Mouse (Mus musculus) right cerebral cortex, postnatal 36 days (tissue): ENCODE measurements at regions not wholly inside any gene's neighbourhood (a gene's known extent, or its start where the extent isn't known, plus 50 kb on each side); places are given as distances from the start of the nearest gene placed in this dataset.

Experiments
- DNase-seq, 2 experiments: peaks; one replicate each; pipeline ENCODE4 v3.0.0; 2022; ENCODE audit warnings: low spot score in 2 of 2, mixed read lengths in 1 of 2

GRCm38 (mm10) chr6:50713297-50713696 is 59.1 kb upstream of the Npvf start:
- DNase-seq, result no peak

DNA sequence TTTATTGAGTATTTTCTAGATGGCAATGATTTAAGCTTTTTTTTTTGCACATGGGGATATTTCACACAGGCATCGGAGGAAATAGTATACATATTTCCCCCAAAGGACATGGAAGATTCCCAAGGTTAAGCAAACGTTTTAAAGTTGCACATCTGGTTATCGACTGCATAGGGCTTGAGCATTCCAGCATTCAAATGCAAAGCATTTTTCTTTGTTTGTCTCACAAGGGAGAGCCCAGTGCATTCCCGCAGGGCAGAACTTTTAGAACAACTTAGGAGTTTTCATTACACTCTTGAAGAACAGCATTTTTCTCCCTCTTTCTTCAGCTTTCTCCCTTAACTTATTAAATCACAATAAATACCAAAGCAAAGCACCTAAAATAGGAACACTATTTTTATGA is 64.4 kb upstream of the Npvf start:
- DNase-seq, result no peak

DNA sequence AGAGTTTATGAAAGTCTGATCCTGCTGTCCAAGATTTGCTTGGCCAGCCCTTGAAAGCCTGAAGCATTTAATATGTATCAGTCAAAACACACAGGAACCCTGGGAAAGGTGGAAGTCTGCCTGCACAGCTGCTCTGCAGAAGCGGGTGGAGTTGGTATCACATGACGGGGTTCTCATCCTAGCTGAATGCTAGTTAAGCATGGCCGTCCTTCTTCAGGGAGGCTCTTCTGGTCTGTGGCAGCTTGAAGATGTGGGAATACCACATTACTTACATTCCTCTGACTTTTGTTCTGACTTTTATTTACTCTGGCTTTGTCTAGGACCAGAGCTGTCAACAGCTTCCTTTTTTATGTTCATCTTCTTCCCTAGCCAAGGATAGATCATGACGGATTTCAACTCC is 66.1 kb upstream of the Npvf start:
- DNase-seq, result no peak

DNA sequence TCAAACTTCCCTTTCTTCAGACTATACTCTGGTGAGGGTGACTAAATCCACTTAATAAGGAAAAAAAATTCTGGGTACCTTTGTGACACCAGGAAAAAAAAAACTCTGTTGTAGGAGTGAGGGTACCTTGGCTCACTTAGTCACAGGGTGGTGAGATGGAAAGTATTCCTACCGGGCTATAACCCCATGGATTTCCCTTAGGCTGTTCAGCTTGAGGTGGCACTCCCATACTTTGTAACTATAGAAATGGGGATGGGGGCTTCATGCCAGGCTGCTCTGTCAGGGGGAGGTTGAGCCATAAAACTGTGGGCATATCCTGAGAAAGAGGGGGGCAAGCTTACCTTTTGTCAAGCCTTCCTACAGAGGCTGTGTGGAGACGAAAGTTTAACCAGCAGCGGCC is 71.4 kb upstream of the Npvf start:
- DNase-seq, result no peak

DNA sequence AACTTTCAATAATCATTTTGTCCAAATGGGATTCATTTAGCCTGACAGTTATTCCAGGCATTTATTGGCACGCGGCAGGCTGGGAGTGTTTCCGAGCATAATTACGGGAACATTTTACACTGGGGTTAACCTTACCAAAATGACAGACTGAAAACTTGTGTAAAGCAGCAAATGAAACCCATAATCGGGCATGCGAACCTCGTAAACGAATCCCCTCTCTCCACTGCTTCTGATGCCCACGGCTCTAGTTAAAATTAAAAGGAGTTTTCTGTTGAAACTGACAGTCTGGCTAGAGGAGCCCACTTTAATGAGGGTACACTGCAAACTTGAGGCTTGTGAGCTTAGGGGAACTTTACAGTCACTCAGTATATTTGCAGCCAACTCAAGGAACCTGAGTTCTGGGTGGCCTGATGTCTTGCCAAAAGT is 71.9 kb upstream of the Npvf start:
- DNase-seq, result no peak

DNA sequence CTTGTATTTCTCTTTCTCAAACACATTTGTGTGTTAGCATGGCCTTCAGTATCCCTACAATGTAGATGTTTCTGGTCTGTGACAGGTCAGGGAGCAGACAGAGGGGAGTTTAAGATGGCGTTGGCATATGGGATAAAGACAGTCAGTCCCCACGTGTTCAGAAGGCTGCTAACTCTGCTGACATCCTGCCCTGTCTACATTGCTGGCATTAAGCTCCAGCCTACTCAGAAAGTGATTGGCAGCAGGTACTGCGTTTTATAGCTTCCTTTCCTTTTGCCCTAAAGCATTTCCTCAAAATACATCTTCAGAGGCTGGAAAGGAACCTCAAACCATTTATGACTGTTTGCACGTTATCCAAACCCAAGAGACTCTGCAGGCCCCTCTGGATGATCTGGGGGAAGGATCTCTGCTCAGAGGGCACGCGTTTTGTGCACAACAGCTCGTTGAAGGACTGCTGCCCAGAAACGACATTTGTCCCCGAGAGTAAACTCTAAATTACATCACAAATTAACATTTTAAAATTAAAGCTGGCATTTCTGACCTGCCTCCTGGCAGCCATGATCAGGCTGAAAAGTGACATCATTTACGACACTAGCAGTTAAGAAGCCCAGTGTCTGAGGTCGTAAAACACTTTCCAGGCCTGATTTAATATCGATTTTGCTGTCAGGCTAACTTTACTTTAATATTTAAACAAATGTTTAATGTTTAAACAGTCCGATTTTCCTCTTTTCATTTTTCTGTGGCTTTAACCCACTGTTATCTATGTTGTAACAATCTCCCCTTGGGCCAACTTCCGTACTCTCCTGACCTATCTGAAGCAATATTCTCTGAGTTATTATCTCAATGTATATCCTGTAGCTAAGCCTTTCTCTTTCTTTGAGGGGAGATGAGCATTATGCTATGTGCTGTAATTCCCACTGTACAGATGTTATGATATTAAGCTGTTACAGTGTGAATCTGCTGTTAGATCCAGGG is 76.8 kb upstream of the Npvf start:
- no peak for DNase-seq

DNA sequence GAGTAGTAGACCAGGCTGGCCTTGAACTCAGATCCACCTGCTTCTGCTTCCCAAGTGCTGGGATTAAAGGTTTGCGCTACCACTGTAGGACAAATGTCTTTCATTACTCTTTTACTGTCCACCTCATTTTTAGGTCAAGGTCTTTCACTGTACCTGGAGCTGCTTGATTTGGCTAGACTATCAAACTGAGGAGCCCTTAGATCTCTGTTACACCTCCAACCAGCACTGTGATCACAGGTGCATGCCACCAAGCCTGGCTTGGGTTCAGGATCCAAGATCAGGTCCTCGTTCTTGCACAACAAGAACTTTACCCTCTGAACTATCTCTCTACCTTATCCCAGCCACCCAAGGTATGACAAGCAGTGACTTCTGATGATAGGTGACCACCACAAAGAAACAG is 80.5 kb upstream of the Npvf start:
- DNase-seq, result no peak

DNA sequence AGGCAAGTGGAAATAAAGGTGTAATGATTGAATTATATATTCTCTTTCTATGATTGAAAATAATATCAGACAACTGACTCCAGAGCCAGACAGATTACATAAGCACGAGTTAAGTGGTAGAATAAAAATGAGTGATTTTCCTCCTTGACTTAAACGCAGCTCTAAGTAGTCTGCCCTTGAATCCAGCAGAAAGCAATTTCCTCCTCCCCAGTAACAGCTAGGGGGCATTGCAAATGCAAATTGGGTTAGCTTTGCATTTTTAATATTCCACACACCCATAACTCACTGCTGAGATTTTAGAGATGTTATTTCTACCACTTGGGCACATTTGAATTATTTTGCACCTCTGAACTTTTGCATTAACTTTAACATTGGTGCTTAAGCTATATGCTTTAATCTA is 81.6 kb upstream of the Npvf start:
- DNase-seq, result no peak

GRCm38 (mm10) chr6:50742009-50742408 is 87.8 kb upstream of the Npvf start:
- DNase-seq, result no peak

- no peak for DNase-seq
These were observed 90.4 kb upstream of the Npvf start for GRCm38 (mm10) chr6:50744462-50745166.

DNA sequence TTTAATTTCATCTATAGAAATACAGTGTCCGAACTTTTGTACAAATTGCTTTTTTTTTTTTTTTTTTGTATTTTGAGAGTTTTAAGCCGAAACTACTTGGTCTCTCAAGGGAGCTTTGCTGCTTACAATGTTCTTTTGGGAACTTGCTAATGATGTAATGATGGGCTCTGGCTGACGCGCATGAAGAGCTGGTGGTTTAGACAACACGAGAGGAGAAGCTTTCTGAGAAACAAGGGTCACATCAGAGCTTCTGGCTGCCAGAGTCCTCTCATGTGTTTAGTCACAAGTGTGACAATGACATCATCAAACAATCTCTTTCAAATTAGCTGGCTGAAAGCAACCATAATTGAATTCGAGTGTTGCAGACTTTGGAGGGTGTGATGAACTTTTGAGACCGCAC is 98.9 kb upstream of the Npvf start:
- no peak for DNase-seq

DNA sequence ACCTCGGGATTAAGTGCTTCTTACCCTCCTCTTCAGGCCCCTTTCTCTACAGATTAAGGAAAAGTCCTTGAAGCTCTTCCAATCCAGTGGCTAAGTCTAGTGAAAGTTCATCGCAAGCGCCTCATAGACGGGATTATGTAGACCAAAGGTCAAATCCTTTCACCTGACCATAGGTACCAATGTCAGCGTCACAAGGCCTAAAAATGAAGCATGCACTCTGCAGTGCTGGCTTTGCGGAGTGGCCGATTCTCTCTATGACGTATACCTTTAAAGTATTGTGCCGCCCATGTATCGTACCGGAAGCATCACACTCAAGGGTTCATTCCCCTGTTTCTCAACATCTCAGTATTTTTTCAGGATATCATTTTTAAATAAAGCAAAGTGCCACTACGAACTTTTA is 100.5 kb upstream of the Npvf start:
- DNase-seq, result no peak

DNA sequence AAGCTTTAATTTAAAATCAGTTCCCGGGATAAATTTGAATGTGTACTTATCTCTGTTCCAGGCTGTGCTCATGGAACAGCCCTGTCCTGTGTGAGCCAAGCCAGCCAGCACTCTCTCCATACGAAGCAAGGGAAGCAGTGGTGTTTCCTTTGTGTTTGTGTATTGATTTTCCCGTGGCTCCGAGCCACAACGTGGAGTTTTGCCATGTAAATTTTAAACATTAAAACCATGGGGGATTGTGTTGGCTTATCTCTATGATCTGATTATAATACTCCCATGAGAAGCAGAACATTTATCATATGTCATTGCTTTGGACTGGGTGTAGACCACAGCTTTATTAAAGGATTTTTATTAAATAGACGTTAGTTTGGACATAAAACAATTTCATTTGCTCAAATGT is 106.1 kb upstream of the Npvf start:
- no peak for DNase-seq

- peak in 1 of 2 experiments; percentile 31 for DNase-seq
These were observed 108.9 kb upstream of the Npvf start for GRCm38 (mm10) chr6:50763121-50763520.

DNA sequence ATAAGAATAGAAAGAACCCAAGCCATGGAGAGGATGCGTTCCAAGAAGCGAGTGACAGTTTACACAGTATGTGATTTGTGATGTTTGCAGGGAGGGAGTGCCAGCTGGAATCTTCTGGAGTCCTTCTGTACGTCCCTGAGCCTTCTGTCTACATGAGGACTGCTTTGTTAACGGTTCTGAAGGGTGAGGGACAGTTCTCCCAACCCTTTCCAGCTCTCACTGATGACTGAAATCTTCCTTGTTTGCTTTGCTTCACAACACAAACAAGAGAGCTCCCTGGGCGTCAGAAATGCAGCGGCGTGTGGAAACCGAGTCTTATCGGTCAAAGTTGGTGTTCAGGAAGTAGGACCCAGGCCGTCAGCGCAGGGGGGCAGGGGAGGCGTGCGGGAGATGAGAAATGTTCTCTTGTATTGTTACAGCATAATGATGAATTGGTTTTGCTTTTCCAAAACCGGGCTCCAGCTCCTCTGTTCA is 112.2 kb upstream of the Npvf start:
- DNase-seq, result no peak

- no peak for DNase-seq
These were observed 112.9 kb upstream of the Npvf start for GRCm38 (mm10) chr6:50767126-50767525.

DNA sequence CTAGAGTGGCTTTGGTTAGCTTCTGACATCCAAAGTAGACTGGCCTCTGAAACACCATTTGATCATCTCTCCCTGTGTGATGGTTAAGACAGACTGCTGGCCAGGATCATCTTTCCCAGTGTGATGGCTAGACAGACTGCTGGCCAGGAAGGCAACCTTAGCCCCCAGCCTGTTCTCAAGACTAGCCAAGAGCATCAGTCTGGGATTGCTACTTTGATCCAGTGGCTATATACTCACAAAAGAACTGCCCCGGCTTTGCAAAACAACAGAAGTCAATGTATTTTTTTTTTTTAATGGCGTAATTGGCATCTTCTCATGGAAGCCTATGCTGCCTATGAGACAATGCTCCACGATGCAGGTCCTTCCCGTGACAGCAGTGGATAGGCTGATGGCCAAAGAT is 113.6 kb upstream of the Npvf start:
- DNase-seq, result no peak

- DNase-seq, result no peak
These were observed 114.9 kb upstream of the Npvf start for GRCm38 (mm10) chr6:50769101-50769500.

GRCm38 (mm10) chr6:50770481-50770880 is 116.2 kb upstream of the Npvf start:
- DNase-seq, result no peak

GRCm38 (mm10) chr6:50775637-50776036 is 121.4 kb upstream of the Npvf start:
- DNase-seq, result no peak

DNA sequence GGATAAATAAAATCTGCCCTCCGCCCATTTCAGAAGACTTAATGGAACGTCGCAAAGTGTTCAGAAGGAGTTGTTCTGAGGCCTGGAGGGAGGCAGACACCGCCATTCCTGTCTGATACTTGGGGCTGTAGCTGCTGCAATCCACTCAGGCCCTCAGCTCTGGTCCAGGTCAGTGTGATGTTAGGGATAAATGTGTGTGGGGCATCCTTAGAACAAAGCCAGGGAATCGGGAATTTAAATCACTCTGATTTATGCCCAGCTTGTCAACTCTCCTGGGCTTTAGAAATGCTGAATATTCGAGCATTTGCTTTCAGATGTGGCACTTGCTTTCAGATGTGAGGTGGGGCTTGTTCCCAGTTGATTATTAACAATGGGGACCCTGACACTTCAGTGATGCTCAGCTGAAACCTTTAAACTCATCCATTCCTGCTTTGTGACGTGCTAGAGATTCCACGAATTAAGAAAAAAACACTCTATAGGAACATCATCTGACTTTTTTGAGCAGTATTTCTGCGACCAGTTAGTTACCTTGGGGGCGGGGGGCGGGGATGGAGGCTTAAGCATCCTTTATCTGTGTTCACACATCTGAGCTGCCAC is 122.1 kb upstream of the Npvf start:
- no peak for DNase-seq

- DNase-seq, result peak; percentile 71 to 78
These were observed 122.8 kb upstream of the Npvf start for GRCm38 (mm10) chr6:50776931-50777495.
